Mouse (Mus musculus): Measurements from ENCODE around the gene Hist1h3i. TPM values are rescaled to one million over a fixed set of nuclear protein-coding genes. Genes with fewer than 3 reads are reported as not detected.
"Not testable (repeated sequence)": the region's sequence is repeated elsewhere in the genome, so short reads cannot be mapped to it uniquely, and the experiment has no call there.

The Hist1h3i gene
- polyA plus RNA-seq, 2 experiments, result 37.6 to 331 TPM

GRCm38 (mm10) chr13:21811074-21811473 is 27.9 kb upstream of the Hist1h3i start:
- H3K9me3 ChIP-seq (ENCODE audit: control insufficient read depth, low read length); H3K9ac ChIP-seq (replicated peaks); DNase-seq (ENCODE audit: low read depth in 3 of 3, low spot score in 3 of 3); H3K4me2 ChIP-seq (ENCODE audit: low read depth); H3K27ac ChIP-seq; H3K4me3 ChIP-seq (ENCODE audit: insufficient read depth in 1 of 2, low read depth in 2 of 2, low read length in 2 of 2); H3K4me1 ChIP-seq (replicated peaks; ENCODE audit: control insufficient read depth in 2 of 2, insufficient read depth in 2 of 2, low read length in 1 of 2); H3K27me3 ChIP-seq (ENCODE audit: control insufficient read depth, insufficient read depth, low read length); H3K36me3 ChIP-seq (replicated peaks; ENCODE audit: control insufficient read depth, insufficient read depth, low read depth): not testable (repeated sequence)
- ATAC-seq (ENCODE audit: insufficient read depth), result peak; percentile 11
- WGBS (ENCODE audit: insufficient replicate concordance), result no CpG with 5 or more reads among the region's 8 CpGs

GRCm38 (mm10) chr13:21810073-21810472 is 26.9 kb upstream of the Hist1h3i start, which contains the start of the genes Hist1h2bq and Hist1h2ao:
TSS of gene Hist1h2bq (minus strand) at chr13:21810197.
TSS of gene Hist1h2ao (plus strand) at chr13:21810465.
- not testable (repeated sequence) for H3K4me1 ChIP-seq (replicated peaks; ENCODE audit: control insufficient read depth in 2 of 2, insufficient read depth in 2 of 2, low read length in 1 of 2); H3K27ac ChIP-seq; H3K9ac ChIP-seq (replicated peaks); H3K27me3 ChIP-seq (ENCODE audit: control insufficient read depth, insufficient read depth, low read length); H3K9me3 ChIP-seq (ENCODE audit: control insufficient read depth, low read length); H3K36me3 ChIP-seq (replicated peaks; ENCODE audit: control insufficient read depth, insufficient read depth, low read depth); H3K4me2 ChIP-seq (ENCODE audit: low read depth); H3K4me3 ChIP-seq (ENCODE audit: insufficient read depth in 1 of 2, low read depth in 2 of 2, low read length in 2 of 2); DNase-seq (ENCODE audit: low read depth in 3 of 3, low spot score in 3 of 3)
- WGBS (ENCODE audit: insufficient replicate concordance), result no CpG with 5 or more reads among the region's 23 CpGs
- peak; percentile 83 for ATAC-seq (ENCODE audit: insufficient read depth)

- H3K9ac ChIP-seq (replicated peaks); H3K36me3 ChIP-seq (replicated peaks; ENCODE audit: control insufficient read depth, insufficient read depth, low read depth); H3K4me3 ChIP-seq (ENCODE audit: insufficient read depth in 1 of 2, low read depth in 2 of 2, low read length in 2 of 2); H3K9me3 ChIP-seq (ENCODE audit: control insufficient read depth, low read length); DNase-seq (ENCODE audit: low read depth in 3 of 3, low spot score in 3 of 3); H3K27me3 ChIP-seq (ENCODE audit: control insufficient read depth, insufficient read depth, low read length); H3K4me1 ChIP-seq (replicated peaks; ENCODE audit: control insufficient read depth in 2 of 2, insufficient read depth in 2 of 2, low read length in 1 of 2); H3K27ac ChIP-seq; H3K4me2 ChIP-seq (ENCODE audit: low read depth): not testable (repeated sequence)
- peak; percentile 52; the same call in 1 of the 2 replicates for ATAC-seq (ENCODE audit: insufficient read depth)
- no CpG with 5 or more reads among the region's 4 CpGs for WGBS (ENCODE audit: insufficient replicate concordance)
These were observed 19.9 kb upstream of the Hist1h3i start for GRCm38 (mm10) chr13:21803058-21803457.

GRCm38 (mm10) chr13:21797163-21797562 is 14.0 kb upstream of the Hist1h3i start:
- H3K36me3 ChIP-seq (replicated peaks; ENCODE audit: control insufficient read depth, insufficient read depth, low read depth); H3K9me3 ChIP-seq (ENCODE audit: control insufficient read depth, low read length); H3K27ac ChIP-seq; DNase-seq (ENCODE audit: low read depth in 3 of 3, low spot score in 3 of 3); H3K4me3 ChIP-seq (ENCODE audit: insufficient read depth in 1 of 2, low read depth in 2 of 2, low read length in 2 of 2); H3K9ac ChIP-seq (replicated peaks); H3K27me3 ChIP-seq (ENCODE audit: control insufficient read depth, insufficient read depth, low read length); H3K4me2 ChIP-seq (ENCODE audit: low read depth); H3K4me1 ChIP-seq (replicated peaks; ENCODE audit: control insufficient read depth in 2 of 2, insufficient read depth in 2 of 2, low read length in 1 of 2): not testable (repeated sequence)
- peak; percentile 69; the same call in 1 of the 2 replicates for ATAC-seq (ENCODE audit: insufficient read depth)

GRCm38 (mm10) chr13:21795584-21795983 is 12.4 kb upstream of the Hist1h3i start:
- Histone ChIP-seq H3K4me3 (ENCODE audit: insufficient read depth in 1 of 2, low read depth in 2 of 2, low read length in 2 of 2) (no peak overlapping the region), H3K9me3 (ENCODE audit: control insufficient read depth, low read length) (no peaks in the 10 kb centered on the region), H3K27me3 (ENCODE audit: control insufficient read depth, insufficient read depth, low read length) (no peaks in the 10 kb centered on the region), H3K4me2 (ENCODE audit: low read depth) (no peak overlapping the region), H3K36me3 (replicated peaks; ENCODE audit: control insufficient read depth, insufficient read depth, low read depth) (no peaks in the 10 kb centered on the region), H3K9ac (replicated peaks) (no peak overlapping the region), H3K27ac (no peak overlapping the region), H3K4me1 (replicated peaks; ENCODE audit: control insufficient read depth in 2 of 2, insufficient read depth in 2 of 2, low read length in 1 of 2) (peaks cover under 1% of the 10 kb centered on the region in 2 experiments; a peak in 2 of 4 replicates)
- 81% methylated on average over 7 of the region's 7 CpGs for whole genome bisulfite sequencing (ENCODE audit: insufficient replicate concordance)
- TF ChIP-seq CTCF (IDR thresholded peaks at IDR 0.05; ENCODE audit: low read depth) (no peak), EP300 (IDR thresholded peaks at IDR 0.05; ENCODE audit: low read depth) (no peak)
- ATAC-seq (ENCODE audit: insufficient read depth) (no peak), DNase-seq (ENCODE audit: low read depth in 3 of 3, low spot score in 3 of 3) (no peak)
